Mouse (Mus musculus) thymus, adult 2 months (tissue): ENCODE results near the gene Atp11c. TPM values are rescaled to one million over a fixed set of nuclear protein-coding genes. Genes with fewer than 3 reads are reported as not detected.

Experiments
- DNase-seq: peaks from one replicate; pipeline ENCODE4 v3.0.0; 2021
- H3K27ac ChIP-seq: fragments of 200-500 bp; 2 replicates; pipeline ENCODE4 v1.5.1; 2012; ENCODE audit warnings: low read length, control low read depth; ENCODE audit not compliant: control insufficient read depth, insufficient read depth
- H3K27me3 ChIP-seq: fragments of 200-500 bp; 2 replicates; pipeline ENCODE4 v1.6.1; 2012; ENCODE audit warnings: mild to moderate bottlenecking, low read length, moderate library complexity, mixed read lengths; ENCODE audit not compliant: control insufficient read depth, insufficient read depth
- H3K36me3 ChIP-seq: fragments of 200-500 bp; 2 replicates; pipeline ENCODE4 v1.6.1; 2012; ENCODE audit warnings: mild to moderate bottlenecking, low read length, moderate library complexity; ENCODE audit not compliant: control insufficient read depth, insufficient read depth
- H3K4me1 ChIP-seq: fragments of 200-500 bp; replicated peaks from 2 replicates; pipeline ENCODE4 v1.6.1; 2012; ENCODE audit warnings: low read length; ENCODE audit not compliant: control insufficient read depth, insufficient read depth
- H3K4me3 ChIP-seq: fragments of 200-500 bp; 2 replicates; pipeline ENCODE4 v1.5.1; 2012; ENCODE audit warnings: mild to moderate bottlenecking, low read length, control low read depth, moderate library complexity; ENCODE audit not compliant: control insufficient read depth, insufficient read depth
- CTCF ChIP-seq: fragments of 200-500 bp; IDR thresholded peaks from 2 replicates; pipeline ENCODE4 v1.5.1; 2012; ENCODE audit warnings: mild to moderate bottlenecking, control low read depth, low read length, moderate library complexity, borderline replicate concordance; ENCODE audit not compliant: control insufficient read depth, poor library complexity, insufficient read depth; ENCODE audit errors: extremely low read depth
- POLR2A ChIP-seq: fragments of 200-500 bp; IDR thresholded peaks from 2 replicates; pipeline ENCODE4 v1.6.1; 2012; ENCODE audit warnings: mild to moderate bottlenecking, low read length, control low read depth, moderate library complexity; ENCODE audit not compliant: control insufficient read depth, poor library complexity, insufficient read depth; ENCODE audit errors: extremely low read depth
- WGBS: fragments of 180-500 bp; shearing (Covaris S2); methylation state at CpG from one replicate; pipeline ENCODE4 v1.1.7; 2018; 5-methylcytosine and 5-hydroxymethylcytosine counted together
- polyA plus RNA-seq: library from polyadenylated mRNA; depleted of rRNA; stranded (reverse); fragments of >200 nt; gene quantifications from 2 replicates; pipeline ENCODE4 v1.2.3, GENCODE M21; 2012

Atp11c gene
- polyA plus RNA-seq, 1 experiment = 13.4 TPM

- peaks cover 7% of the 10 kb centered on the region for H3K27me3 ChIP-seq
- H3K4me1 ChIP-seq = no peaks in the 10 kb centered on the region
- no peaks in the 10 kb centered on the region for H3K36me3 ChIP-seq
- WGBS = 3% methylated on average over 16 of the region's 16 CpGs
- H3K27ac ChIP-seq = no peak overlapping the region
- no peak for DNase-seq
- H3K4me3 ChIP-seq = no peak overlapping the region; the same call in 1 of the 2 replicates
- TF ChIP-seq CTCF (no peak), POLR2A (no peak)
Measured at GRCm38 (mm10) chrX:60547098-60547443, 45.4 kb downstream of the Atp11c start.

GRCm38 (mm10) chrX:60545906-60546305, 46.6 kb downstream of the Atp11c start:
- Histone ChIP-seq H3K4me1 (no peaks in the 10 kb centered on the region), H3K4me3 (no peak overlapping the region), H3K27ac (no peak overlapping the region), H3K36me3 (no peaks in the 10 kb centered on the region), H3K27me3 (peaks cover 7% of the 10 kb centered on the region)
- DNase-seq = no peak
- TF ChIP-seq POLR2A (no peak), CTCF (no peak)
- WGBS = 57% methylated on average over 3 of the region's 3 CpGs

GRCm38 (mm10) chrX:60545444-60545843, 47.1 kb downstream of the Atp11c start:
- Histone ChIP-seq H3K27ac (no peak overlapping the region), H3K27me3 (peaks cover 7% of the 10 kb centered on the region), H3K36me3 (no peaks in the 10 kb centered on the region), H3K4me1 (no peaks in the 10 kb centered on the region), H3K4me3 (no peak overlapping the region)
- TF ChIP-seq CTCF = no peak
- no peak for TF ChIP-seq POLR2A
- no peak for DNase-seq
- WGBS = 67% methylated on average over 1 of the region's 1 CpGs

GRCm38 (mm10) chrX:60544098-60544497, 48.4 kb downstream of the Atp11c start:
- Histone ChIP-seq H3K36me3 (no peaks in the 10 kb centered on the region), H3K27ac (no peak overlapping the region), H3K4me1 (no peaks in the 10 kb centered on the region), H3K27me3 (peaks cover 7% of the 10 kb centered on the region), H3K4me3 (no peak overlapping the region)
- TF ChIP-seq CTCF = no peak
- TF ChIP-seq POLR2A = no peak
- WGBS = 63% methylated on average over 4 of the region's 4 CpGs
- no peak for DNase-seq

GRCm38 (mm10) chrX:60542901-60543300, 49.6 kb downstream of the Atp11c start:
- 84% methylated on average over 1 of the region's 1 CpGs for WGBS
- H3K4me3 ChIP-seq = no peak overlapping the region
- no peaks in the 10 kb centered on the region for H3K4me1 ChIP-seq
- peaks cover 3% of the 10 kb centered on the region for H3K27me3 ChIP-seq
- no peak for TF ChIP-seq POLR2A
- no peak for TF ChIP-seq CTCF
- H3K36me3 ChIP-seq = no peaks in the 10 kb centered on the region
- no peak for DNase-seq
- no peak overlapping the region for H3K27ac ChIP-seq

- Histone ChIP-seq H3K27ac (no peak within 1 kb of the TSS), H3K36me3 (no peaks in the 10 kb centered on the region), H3K4me1 (no peaks in the 10 kb centered on the region), H3K4me3 (no peak within 1 kb of the TSS), H3K27me3 (no peaks in the 10 kb centered on the region)
- no peak for DNase-seq
- TF ChIP-seq CTCF = no peak
- no peak for TF ChIP-seq POLR2A
Measured at GRCm38 (mm10) chrX:60539149-60539548, 53.3 kb downstream of the Atp11c start, which contains the start of gene Gm7073. Gm7073 (minus strand) TSS chrX:60539249.

GRCm38 (mm10) chrX:60503995-60504394, 88.5 kb downstream of the Atp11c start:
- H3K4me1 ChIP-seq = no peaks in the 10 kb centered on the region
- no peaks in the 10 kb centered on the region for H3K27me3 ChIP-seq
- no peak for TF ChIP-seq CTCF
- TF ChIP-seq POLR2A = no peak
- H3K4me3 ChIP-seq = no peak overlapping the region
- H3K27ac ChIP-seq = no peak overlapping the region
- no peaks in the 10 kb centered on the region for H3K36me3 ChIP-seq
- no peak for DNase-seq

GRCm38 (mm10) chrX:60497750-60498149, 94.7 kb downstream of the Atp11c start:
- no peak overlapping the region for H3K4me3 ChIP-seq
- no peak for TF ChIP-seq CTCF
- TF ChIP-seq POLR2A = no peak
- H3K4me1 ChIP-seq = no peaks in the 10 kb centered on the region
- no peaks in the 10 kb centered on the region for H3K27me3 ChIP-seq
- H3K36me3 ChIP-seq = no peaks in the 10 kb centered on the region
- no peak for DNase-seq
- WGBS = 91% methylated on average over 1 of the region's 1 CpGs
- H3K27ac ChIP-seq = no peak overlapping the region
